ENCODE assay signal across 8 mouse cellular contexts in genomic region chr17:29251608-29252390, GRCm38 (mm10). TPM values are rescaled to one million over a fixed set of nuclear protein-coding genes. Genes with fewer than 3 reads are reported as not detected.
A peak's percentile ranks its signal among the peaks of the same experiment; 100 is the strongest.
DNase-seq lines count a peak whose midpoint lies in the region; ATAC-seq and TF ChIP-seq lines count a peak whose summit lies in the region.

No protein-coding gene starts in this region.

- WGBS in kidney, postnatal 0 days = 69% methylated on average over 15 of the region's 15 CpGs

- H3K27ac ChIP-seq in kidney, postnatal 0 days = no peak overlapping the region
- no peak overlapping the region for H3K27ac ChIP-seq in layer of hippocampus, adult 2 months

- H3K36me3 ChIP-seq in kidney, postnatal 0 days (ENCODE audit: insufficient read depth, low read length) = peaks cover 14% of the 10 kb centered on the region; the same call in 1 of the 2 replicates

- no peak overlapping the region for H3K4me2 ChIP-seq in kidney, postnatal 0 days (ENCODE audit: low read length)

- no peak overlapping the region for H3K9ac ChIP-seq in kidney, postnatal 0 days (ENCODE audit: low read depth, low read length)

- H3K9me3 ChIP-seq in kidney, postnatal 0 days (replicated peaks; ENCODE audit: low read length) = no peaks in the 10 kb centered on the region

- no peak for ATAC-seq in cerebellum, adult (ENCODE audit: insufficient number of reproducible peaks, low FRiP score, low TSS enrichment)
- ATAC-seq in kidney, postnatal 0 days (replicated peaks; ENCODE audit: low FRiP score, low read depth) = peak; percentile 44
- ATAC-seq in CD4-positive, CD25-positive, alpha-beta regulatory T cell, adult 4 months = no peak

- peak; percentile 63 to 65 for DNase-seq in cerebellum, postnatal 10 days
- DNase-seq in urinary bladder, postnatal 4 days (ENCODE audit: low spot score in 2 of 2) = peak; percentile 59 to 81
- DNase-seq in urinary bladder, adult 2 months (ENCODE audit: low spot score) = no peak
- DNase-seq in kidney, postnatal 0 days (ENCODE audit: low spot score) = peak; percentile 28
- peak; percentile 47 for DNase-seq in skeletal muscle tissue, adult 2 months (ENCODE audit: low read depth, low spot score)
- DNase-seq in layer of hippocampus, adult 2 months (ENCODE audit: low spot score in 2 of 2) = no peak

- no peak for TF ChIP-seq CTCF in kidney, postnatal 0 days (IDR thresholded peaks at IDR 0.05; ENCODE audit: low read depth)
- TF ChIP-seq CTCF in layer of hippocampus, adult 2 months (conservative IDR thresholded peaks at IDR 0.05) = no peak

- no peak overlapping the region for H3K4me3 ChIP-seq in kidney, postnatal 0 days (replicated peaks; ENCODE audit: low read depth, low read length)
- no peak overlapping the region for H3K4me3 ChIP-seq in layer of hippocampus, adult 2 months

- H3K27me3 ChIP-seq in kidney, postnatal 0 days (ENCODE audit: insufficient read depth, low read length) = no peaks in the 10 kb centered on the region

- peaks cover 6% of the 10 kb centered on the region; the same call in 1 of the 2 replicates for H3K4me1 ChIP-seq in kidney, postnatal 0 days (replicated peaks; ENCODE audit: insufficient read depth, low read length)

RNA-seq across cellular contexts. Expression of gene Ppil1, which starts 12.2 kb away (rescaled TPM):
- polyA plus RNA-seq in urinary bladder, adult 2 months (2012; rRNA removed) = 27.9 and 31.3 TPM in 2 replicates
- polyA plus RNA-seq in kidney, postnatal 0 days (2015; fragmentation: Nextera tagmentation; extraction: Ambion mirVana) = 108 and 126 TPM in 2 replicates
- total RNA-seq in layer of hippocampus, adult 2 months (2021) = 10 to 100 TPM; 14.8 to 16.2 TPM
- polyA plus RNA-seq in CD4-positive, CD25-positive, alpha-beta regulatory T cell, adult 4 months (2017; shearing (Covaris generic)) = 100 to 1,000 TPM in 1 of 2 experiments, 10 to 100 TPM in 1; 72.7 to 101 TPM

RNA-seq across cellular contexts. Expression of gene Cpne5, which starts 13.8 kb away (rescaled TPM):
- 0.56 and 1.0 TPM in 2 replicates for polyA plus RNA-seq in urinary bladder, adult 2 months (2012; rRNA removed)
- polyA plus RNA-seq in kidney, postnatal 0 days (2015; fragmentation: Nextera tagmentation; extraction: Ambion mirVana) = 5.3 and 5.8 TPM in 2 replicates
- total RNA-seq in layer of hippocampus, adult 2 months (2021) = 10 to 100 TPM; 34.0 to 36.3 TPM
- polyA plus RNA-seq in CD4-positive, CD25-positive, alpha-beta regulatory T cell, adult 4 months (2017; shearing (Covaris generic)) = 1 to 10 TPM; 2.2 to 2.3 TPM

RNA-seq across cellular contexts. Expression of gene BC004004, which starts 16.8 kb away (rescaled TPM):
- polyA plus RNA-seq in urinary bladder, adult 2 months (2012; rRNA removed) = 94.6 and 101 TPM in 2 replicates
- polyA plus RNA-seq in kidney, postnatal 0 days (2015; fragmentation: Nextera tagmentation; extraction: Ambion mirVana) = 131 TPM in 2 replicates
- total RNA-seq in layer of hippocampus, adult 2 months (2021) = 10 to 100 TPM; 78.9 to 81.5 TPM
- 100 to 1,000 TPM in 1 of 2 experiments, 10 to 100 TPM in 1; 98.0 to 123 TPM for polyA plus RNA-seq in CD4-positive, CD25-positive, alpha-beta regulatory T cell, adult 4 months (2017; shearing (Covaris generic))

Comparison
In these comparisons a context has a peak if more than half of its experiments do, and no peak if none do; other contexts are left out.
1. DNase-seq: peak in cerebellum, postnatal 10 days (2 of 2), urinary bladder, postnatal 4 days (2 of 2), kidney, postnatal 0 days (single experiment) and skeletal muscle tissue, adult 2 months (single experiment); none in urinary bladder, adult 2 months (single experiment) and layer of hippocampus, adult 2 months (0 of 2).